Mouse (Mus musculus) bone marrow macrophage, adult 2 months (primary cell): ENCODE data around the gene H2al1d.
"Not testable (repeated sequence)": the region's sequence is repeated elsewhere in the genome, so short reads cannot be mapped to it uniquely, and the experiment has no call there.

Experiments
- CTCF ChIP-seq: IDR thresholded peaks from 2 replicates; pipeline ENCODE4 v1.5.1; 2012; ENCODE audit warnings: low read depth, mild to moderate bottlenecking, low read length, moderate library complexity
- POLR2A ChIP-seq: IDR thresholded peaks from 2 replicates; pipeline ENCODE4 v1.6.1; 2012; ENCODE audit warnings: mild to moderate bottlenecking, low read depth, low read length, borderline replicate concordance

DNA sequence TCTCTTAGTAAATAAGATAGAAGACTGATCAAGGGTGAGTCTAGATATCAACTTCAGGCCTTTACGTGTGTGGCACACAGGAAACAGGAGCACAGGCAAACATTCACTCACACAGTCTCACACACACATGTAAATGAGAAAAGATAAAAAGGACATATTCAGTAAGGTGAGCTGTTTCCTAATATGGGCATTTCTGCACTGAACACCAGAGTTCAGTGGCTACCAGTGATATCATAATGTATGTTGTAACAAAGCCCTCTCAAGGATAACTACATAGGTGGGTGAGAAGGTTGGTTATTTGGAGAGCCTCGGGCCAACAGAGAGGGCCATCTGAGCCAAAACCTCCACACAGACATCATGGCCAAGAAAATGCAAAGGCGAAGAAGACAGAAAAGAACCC lies 6.5 kb upstream of the H2al1d start, which contains the start of gene H2al1b:
- TF ChIP-seq CTCF, POLR2A: not testable (repeated sequence)
